Mouse (Mus musculus): ENCODE results near the gene Aplp1. TPM values are rescaled to one million over a fixed set of nuclear protein-coding genes. Genes with fewer than 3 reads are reported as not detected.
A peak's percentile ranks its signal among the peaks of the same experiment; 100 is the strongest.

Aplp1 gene
- polyA plus RNA-seq, 1 experiment from 2014 or later, result 24.4 TPM

DNA sequence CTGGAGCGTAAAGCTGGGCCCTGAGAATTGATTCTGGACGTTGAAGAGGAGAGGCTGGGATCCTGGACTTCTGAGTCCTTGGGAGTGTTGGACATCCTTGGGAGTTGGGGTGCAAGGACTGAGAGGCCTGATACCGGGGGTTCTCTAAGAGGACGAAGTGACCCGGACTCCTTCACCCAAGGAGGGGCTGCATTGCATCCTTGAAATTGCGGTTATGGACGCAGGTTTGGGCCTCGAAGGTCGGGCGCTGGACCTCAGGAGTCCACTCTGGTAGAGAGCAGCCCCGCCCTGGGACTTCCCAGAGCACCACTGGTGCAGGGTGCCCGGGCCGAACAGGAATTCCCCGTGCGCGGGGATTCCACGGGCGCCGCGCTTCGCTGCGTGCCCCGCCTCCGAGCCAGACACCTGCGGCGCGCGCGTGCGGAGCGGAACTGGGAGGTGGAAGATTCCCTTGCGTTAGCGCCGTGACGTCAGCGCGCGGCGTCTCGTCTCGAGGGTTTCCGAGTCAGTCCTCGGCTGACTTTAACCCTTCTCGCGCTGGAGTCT, 23.4 kb downstream of the Aplp1 start:
- Histone ChIP-seq H3K4me2 (peak overlapping the region; percentile 93), H3K27ac (peak overlapping the region; percentile 69), H3K36me3 (peaks cover 4% of the 10 kb centered on the region; the same call in 1 of the 2 replicates), H3K9me3 (no peaks in the 10 kb centered on the region), H3K9ac (peak overlapping the region; percentile 42), H3K4me3 (peak overlapping the region; percentile 56), H3K4me1 (peaks cover 13% of the 10 kb centered on the region; the same call in 1 of the 2 replicates), H3K27me3 (no peaks in the 10 kb centered on the region; the same call in 1 of the 2 replicates)
- under 1% methylated on average over 45 of the region's 45 CpGs for WGBS
- 0 out of 2 replicates have a peak, but pooled peaks have one; percentile 38 for ATAC-seq (ENCODE audit: borderline replicate concordance, extremely low read depth, low FRiP score, low TSS enrichment)

GRCm38 (mm10) chr7:30421175-30421889, 24.0 kb downstream of the Aplp1 start, which contains the start of gene Nfkbid:
TSS of gene Nfkbid (plus strand) at chr7:30421732.
- H3K27me3 ChIP-seq, result no peaks in the 10 kb centered on the region; the same call in 1 of the 2 replicates
- H3K9ac ChIP-seq, result peak within 1 kb of the TSS; percentile 42
- no peak; the same call in 1 of the 2 replicates for ATAC-seq (ENCODE audit: borderline replicate concordance, extremely low read depth, low FRiP score, low TSS enrichment)
- WGBS, result 9% methylated on average over 31 of the region's 31 CpGs
- H3K36me3 ChIP-seq, result no peaks in the 10 kb centered on the region; the same call in 1 of the 2 replicates
- H3K4me1 ChIP-seq, result peaks cover 13% of the 10 kb centered on the region; the same call in 1 of the 2 replicates
- peak within 1 kb of the TSS; percentile 69 for H3K27ac ChIP-seq
- peak within 1 kb of the TSS; percentile 56 for H3K4me3 ChIP-seq
- no peaks in the 10 kb centered on the region for H3K9me3 ChIP-seq
- H3K4me2 ChIP-seq, result peak within 1 kb of the TSS; percentile 93

DNA sequence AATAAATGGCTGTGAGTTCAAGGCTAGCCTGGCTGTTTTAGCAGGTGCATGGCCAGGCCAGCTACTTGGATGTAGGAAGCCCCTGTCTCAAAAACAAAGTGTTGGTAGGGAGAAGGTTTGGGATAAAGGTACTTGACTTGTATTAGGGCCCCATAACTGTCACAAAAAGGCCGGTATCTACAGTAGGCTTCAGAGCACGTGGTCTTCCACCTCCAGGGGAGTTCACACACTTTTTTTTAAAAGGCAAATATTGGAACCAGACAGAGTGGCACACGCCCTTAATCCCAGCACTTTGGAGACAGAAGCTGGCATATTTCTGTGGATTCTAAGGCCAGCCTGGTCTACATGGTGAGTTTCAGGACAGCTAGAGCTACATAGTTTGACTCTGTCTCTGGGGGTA, 24.7 kb downstream of the Aplp1 start:
- Histone ChIP-seq H3K9ac (no peak overlapping the region), H3K4me2 (peak overlapping the region; percentile 93; the same call in 1 of the 2 replicates), H3K27ac (no peak overlapping the region), H3K36me3 (no peaks in the 10 kb centered on the region), H3K4me3 (no peak overlapping the region), H3K27me3 (no peaks in the 10 kb centered on the region; the same call in 1 of the 2 replicates), H3K9me3 (no peaks in the 10 kb centered on the region), H3K4me1 (peaks cover 13% of the 10 kb centered on the region; the same call in 1 of the 2 replicates)
- no peak for ATAC-seq (ENCODE audit: borderline replicate concordance, extremely low read depth, low FRiP score, low TSS enrichment)
- 68% methylated on average over 3 of the region's 3 CpGs for WGBS

- H3K36me3 ChIP-seq, result no peaks in the 10 kb centered on the region
- ATAC-seq (ENCODE audit: borderline replicate concordance, extremely low read depth, low FRiP score, low TSS enrichment), result no peak
- no peak within 1 kb of the TSS for H3K4me3 ChIP-seq
- H3K27me3 ChIP-seq, result no peaks in the 10 kb centered on the region; the same call in 1 of the 2 replicates
- H3K27ac ChIP-seq, result no peak within 1 kb of the TSS
- peaks cover 13% of the 10 kb centered on the region; the same call in 1 of the 2 replicates for H3K4me1 ChIP-seq
- H3K9ac ChIP-seq, result no peak within 1 kb of the TSS
- no peaks in the 10 kb centered on the region for H3K9me3 ChIP-seq
- 0 out of 2 replicates have a peak within 1 kb of the TSS, but pooled peaks have one; percentile 93 for H3K4me2 ChIP-seq
- WGBS, result 60% methylated on average over 10 of the region's 10 CpGs
These were observed 25.5 kb downstream of the Aplp1 start, which contains the start of gene Hcst for GRCm38 (mm10) chr7:30419561-30420499. TSS of gene Hcst (minus strand) at chr7:30419854.

- H3K9me3 ChIP-seq, result no peaks in the 10 kb centered on the region
- no peak for ATAC-seq (ENCODE audit: borderline replicate concordance, extremely low read depth, low FRiP score, low TSS enrichment)
- WGBS, result 60% methylated on average over 9 of the region's 9 CpGs
- H3K36me3 ChIP-seq, result no peaks in the 10 kb centered on the region
- no peak overlapping the region for H3K27ac ChIP-seq
- H3K4me3 ChIP-seq, result no peak overlapping the region
- H3K4me1 ChIP-seq, result peaks cover 5% of the 10 kb centered on the region; the same call in 1 of the 2 replicates
- no peak overlapping the region for H3K4me2 ChIP-seq
- no peak overlapping the region for H3K9ac ChIP-seq
- H3K27me3 ChIP-seq, result no peaks in the 10 kb centered on the region; the same call in 1 of the 2 replicates
These were observed 27.5 kb downstream of the Aplp1 start for GRCm38 (mm10) chr7:30417856-30418255.

DNA sequence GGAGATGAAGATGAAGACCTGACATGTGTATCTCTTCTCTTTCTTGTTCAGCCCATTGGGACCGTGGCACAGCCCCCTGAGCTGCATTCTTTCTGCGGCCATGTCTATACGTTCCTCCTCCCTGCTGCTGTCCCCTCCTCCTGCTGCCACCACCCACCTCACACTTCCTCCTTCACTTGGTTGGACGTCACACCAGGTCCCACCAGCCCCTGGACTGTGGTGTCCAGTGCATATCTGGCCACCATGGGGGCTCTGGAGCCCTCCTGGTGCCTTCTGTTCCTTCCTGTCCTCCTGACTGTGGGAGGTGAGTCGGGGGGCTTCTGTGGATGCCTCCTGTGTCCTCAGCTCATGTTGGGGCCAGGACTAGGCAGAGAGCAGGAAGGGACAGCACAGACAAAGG, 31.7 kb downstream of the Aplp1 start, which contains the start of gene Tyrobp:
TSS of gene Tyrobp (plus strand) at position 165 of the 400 bp plus-strand sequence.
- Histone ChIP-seq H3K9me3 (no peaks in the 10 kb centered on the region), H3K4me1 (no peaks in the 10 kb centered on the region), H3K9ac (no peak within 1 kb of the TSS), H3K27me3 (no peaks in the 10 kb centered on the region), H3K27ac (no peak within 1 kb of the TSS), H3K36me3 (no peaks in the 10 kb centered on the region), H3K4me3 (no peak within 1 kb of the TSS), H3K4me2 (no peak within 1 kb of the TSS)
- 52% methylated on average over 5 of the region's 5 CpGs for WGBS
- no peak for ATAC-seq (ENCODE audit: borderline replicate concordance, extremely low read depth, low FRiP score, low TSS enrichment)

- H3K4me2 ChIP-seq, result no peak overlapping the region
- 57% methylated on average over 4 of the region's 4 CpGs for WGBS
These were observed 32.6 kb downstream of the Aplp1 start for GRCm38 (mm10) chr7:30412735-30413147.

DNA sequence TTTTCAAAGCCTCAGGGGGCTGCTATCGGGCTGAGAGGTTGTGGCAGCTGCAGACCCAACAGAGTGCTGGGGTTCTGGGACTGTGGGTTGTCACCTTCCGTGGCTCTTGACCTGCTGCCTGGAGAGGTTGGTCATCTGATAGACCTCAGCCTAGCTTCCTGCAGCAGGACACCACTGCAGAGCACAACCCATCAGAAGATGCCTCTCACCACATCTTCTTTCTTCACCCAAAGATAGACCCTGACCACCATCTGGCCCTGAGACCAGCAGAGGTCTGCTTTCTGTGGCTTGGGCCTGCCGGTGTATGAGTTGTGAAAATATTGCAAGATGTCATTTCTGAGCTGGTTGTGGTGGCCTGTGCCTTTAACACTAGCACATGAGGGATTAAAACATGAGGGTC, 34.3 kb downstream of the Aplp1 start:
- no peaks in the 10 kb centered on the region for H3K4me1 ChIP-seq

More at GRCm38 (mm10) chr7:30412735-30413147, 32.6 kb downstream of the Aplp1 start:
- 0 out of 2 replicates have a peak, but pooled peaks have one; percentile 31 for ATAC-seq (ENCODE audit: borderline replicate concordance, extremely low read depth, low FRiP score, low TSS enrichment)
- no peaks in the 10 kb centered on the region for H3K36me3 ChIP-seq
- no peaks in the 10 kb centered on the region for H3K27me3 ChIP-seq
- H3K4me1 ChIP-seq, result no peaks in the 10 kb centered on the region
- H3K9me3 ChIP-seq, result no peaks in the 10 kb centered on the region
- H3K4me3 ChIP-seq, result no peak overlapping the region
- no peak overlapping the region for H3K27ac ChIP-seq
- no peak overlapping the region for H3K9ac ChIP-seq

GRCm38 (mm10) chr7:30409789-30410188, 35.5 kb downstream of the Aplp1 start:
- H3K36me3 ChIP-seq, result no peaks in the 10 kb centered on the region

More for the DNA sequence above, 34.3 kb downstream of the Aplp1 start:
- WGBS, result 63% methylated on average over 3 of the region's 3 CpGs
- H3K27me3 ChIP-seq, result no peaks in the 10 kb centered on the region
- no peak overlapping the region for H3K27ac ChIP-seq
- no peak overlapping the region for H3K4me2 ChIP-seq
- H3K4me3 ChIP-seq, result no peak overlapping the region
- H3K9ac ChIP-seq, result no peak overlapping the region
- H3K36me3 ChIP-seq, result no peaks in the 10 kb centered on the region
- no peak for ATAC-seq (ENCODE audit: borderline replicate concordance, extremely low read depth, low FRiP score, low TSS enrichment)
- H3K9me3 ChIP-seq, result no peaks in the 10 kb centered on the region

GRCm38 (mm10) chr7:30408639-30409038, 36.7 kb downstream of the Aplp1 start:
- Histone ChIP-seq H3K27ac (no peak overlapping the region), H3K9me3 (no peaks in the 10 kb centered on the region), H3K4me3 (no peak overlapping the region), H3K9ac (no peak overlapping the region), H3K4me1 (no peaks in the 10 kb centered on the region), H3K36me3 (no peaks in the 10 kb centered on the region), H3K27me3 (no peaks in the 10 kb centered on the region), H3K4me2 (no peak overlapping the region)
- ATAC-seq (ENCODE audit: borderline replicate concordance, extremely low read depth, low FRiP score, low TSS enrichment), result no peak
- 74% methylated on average over 3 of the region's 3 CpGs for WGBS

More at GRCm38 (mm10) chr7:30409789-30410188, 35.5 kb downstream of the Aplp1 start:
- no peak for ATAC-seq (ENCODE audit: borderline replicate concordance, extremely low read depth, low FRiP score, low TSS enrichment)
- Histone ChIP-seq H3K9me3 (no peaks in the 10 kb centered on the region), H3K4me3 (no peak overlapping the region), H3K27ac (no peak overlapping the region), H3K4me2 (no peak overlapping the region), H3K27me3 (no peaks in the 10 kb centered on the region), H3K4me1 (no peaks in the 10 kb centered on the region), H3K9ac (no peak overlapping the region)
- 54% methylated on average over 2 of the region's 2 CpGs for WGBS

DNA sequence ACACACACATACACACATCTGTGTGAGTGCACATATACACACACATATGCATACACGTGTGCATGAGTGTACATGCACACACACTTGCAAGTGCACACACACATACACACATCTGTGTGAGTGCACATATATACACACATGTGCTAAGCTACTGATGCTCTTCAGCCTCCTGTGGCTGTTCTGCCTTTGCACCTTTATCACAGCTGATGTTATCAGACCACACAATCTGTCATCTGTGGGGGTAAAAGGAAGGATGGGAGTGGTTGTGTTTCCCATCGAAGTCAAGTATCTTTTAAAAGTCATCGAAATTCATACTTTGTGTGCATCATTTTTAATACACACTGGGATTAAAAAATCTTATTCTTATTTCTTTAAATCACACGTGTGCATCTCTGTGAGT, 43.0 kb downstream of the Aplp1 start:
- no peak for ATAC-seq (ENCODE audit: borderline replicate concordance, extremely low read depth, low FRiP score, low TSS enrichment)
- Histone ChIP-seq H3K4me2 (no peak overlapping the region), H3K9ac (no peak overlapping the region), H3K27me3 (no peaks in the 10 kb centered on the region), H3K27ac (no peak overlapping the region), H3K9me3 (no peaks in the 10 kb centered on the region), H3K4me3 (no peak overlapping the region), H3K36me3 (no peaks in the 10 kb centered on the region), H3K4me1 (no peaks in the 10 kb centered on the region)
- 62% methylated on average over 4 of the region's 4 CpGs for WGBS

Measured in lung, embryonic 15.5 days (tissue).